Mouse (Mus musculus) myocyte (in vitro differentiated cells): ENCODE data around the gene Sun2.

Experiments used
- E2F4 ChIP-seq: IDR thresholded peaks from one replicate; pipeline ENCODE4 v1.6.1; 2011; ENCODE audit warnings: mild to moderate bottlenecking, control low read depth, moderate library complexity; ENCODE audit not compliant: insufficient read depth
- MAX ChIP-seq: IDR thresholded peaks from one replicate; pipeline ENCODE4 v1.6.1; 2011; ENCODE audit warnings: low read depth, mild to moderate bottlenecking, control low read depth
- MYOG ChIP-seq, 3 experiments: IDR thresholded peaks; one replicate each; pipeline ENCODE4 v1.6.1; 2011; ENCODE audit warnings: control low read depth in 2 of 3, low read depth in 2 of 3, mild to moderate bottlenecking in 2 of 3; ENCODE audit not compliant: insufficient read length in 2 of 3, control insufficient read depth in 1 of 3, insufficient read depth in 1 of 3
- POLR2A ChIP-seq: IDR thresholded peaks from one replicate; pipeline ENCODE4 v1.6.1; 2011; ENCODE audit warnings: low read depth, mild to moderate bottlenecking, control low read depth, moderate library complexity; ENCODE audit not compliant: insufficient read length
- POLR2AphosphoS2 ChIP-seq: IDR thresholded peaks from one replicate; pipeline ENCODE4 v1.6.1; 2011; ENCODE audit warnings: low read depth, control low read depth; ENCODE audit not compliant: insufficient read length
- REST ChIP-seq: IDR thresholded peaks from one replicate; pipeline ENCODE4 v1.6.1; 2011; ENCODE audit warnings: mild to moderate bottlenecking, control low read depth, moderate library complexity; ENCODE audit not compliant: insufficient read depth, insufficient read length
- TCF12 ChIP-seq: IDR thresholded peaks from one replicate; pipeline ENCODE4 v1.6.1; 2011; ENCODE audit warnings: mild to moderate bottlenecking, control low read depth; ENCODE audit not compliant: poor library complexity, insufficient read depth, severe bottlenecking
- TCF3 ChIP-seq: IDR thresholded peaks from one replicate; pipeline ENCODE4 v1.6.1; 2011; ENCODE audit warnings: low read depth, control low read depth; ENCODE audit not compliant: insufficient read length
- USF1 ChIP-seq: IDR thresholded peaks from one replicate; pipeline ENCODE4 v1.6.1; 2011; ENCODE audit warnings: low read depth, mild to moderate bottlenecking, control low read depth, moderate library complexity

DNA sequence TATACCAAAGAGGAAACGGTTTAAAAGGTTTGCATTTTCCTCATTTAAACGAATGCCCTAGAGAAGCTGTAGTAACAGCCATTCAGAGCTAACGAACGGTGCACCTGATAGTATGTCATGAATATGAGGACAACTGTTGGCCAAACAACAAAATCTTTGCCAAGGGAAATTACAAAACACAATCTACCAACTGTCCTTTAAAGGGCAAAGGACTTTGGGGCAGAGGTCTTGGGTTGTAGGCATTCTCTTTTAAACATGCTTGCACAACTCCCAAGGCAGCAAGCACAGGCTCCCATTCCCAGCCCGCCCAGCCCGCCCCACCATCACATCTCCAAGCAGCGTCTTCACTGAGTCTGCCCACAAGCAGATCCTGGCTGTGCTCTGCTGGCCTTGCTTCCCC, 10.8 kb downstream of the Sun2 start:
- no peak for TF ChIP-seq TCF12
- TF ChIP-seq POLR2AphosphoS2 = no peak
- no peak for TF ChIP-seq MYOG (IDR thresholded peaks at IDR 0.05; ENCODE audit: control insufficient read depth in 1 of 3, insufficient read depth in 1 of 3, insufficient read length in 2 of 3, low read depth in 2 of 3)
- no peak for TF ChIP-seq REST
- TF ChIP-seq MAX = no peak
- TF ChIP-seq POLR2A = no peak
- TF ChIP-seq USF1 = no peak
- no peak for TF ChIP-seq E2F4
- TF ChIP-seq TCF3 = no peak
